Mouse (Mus musculus) CH12.LX (cell line): ENCODE measurements around the gene Fmnl1.
A peak's percentile ranks its signal among the peaks of the same experiment; 100 is the strongest.

Experiments used
- CTCF ChIP-seq, 2 experiments: IDR thresholded peaks in 1 of 2; conservative IDR thresholded peaks in 1 of 2; 2 replicates each; pipeline ENCODE4 v1.5.1; 2011 to 2012; ENCODE audit warnings: low read depth in 2 of 2, low read length in 2 of 2, improper control_type of control experiment in 1 of 2, inconsistent platforms in 1 of 2, mild to moderate bottlenecking in 1 of 2, moderate library complexity in 1 of 2
- GABPA ChIP-seq: IDR thresholded peaks from 2 replicates; pipeline ENCODE4 v1.6.1; 2012; ENCODE audit warnings: low read depth, low read length, improper control_type of control experiment, inconsistent platforms; ENCODE audit not compliant: insufficient replicate concordance
- KAT2A ChIP-seq: IDR thresholded peaks from 2 replicates; pipeline ENCODE4 v1.6.1; 2012; ENCODE audit warnings: low read length, improper control_type of control experiment, inconsistent platforms; ENCODE audit not compliant: insufficient replicate concordance
- POLR2A ChIP-seq: IDR thresholded peaks from 2 replicates; pipeline ENCODE4 v1.6.1; 2011; ENCODE audit warnings: low read depth, mild to moderate bottlenecking, improper control_type of control experiment, low read length
- SMC3 ChIP-seq: IDR thresholded peaks from 2 replicates; pipeline ENCODE4 v1.6.1; 2011; ENCODE audit warnings: low read depth, low read length, improper control_type of control experiment

DNA sequence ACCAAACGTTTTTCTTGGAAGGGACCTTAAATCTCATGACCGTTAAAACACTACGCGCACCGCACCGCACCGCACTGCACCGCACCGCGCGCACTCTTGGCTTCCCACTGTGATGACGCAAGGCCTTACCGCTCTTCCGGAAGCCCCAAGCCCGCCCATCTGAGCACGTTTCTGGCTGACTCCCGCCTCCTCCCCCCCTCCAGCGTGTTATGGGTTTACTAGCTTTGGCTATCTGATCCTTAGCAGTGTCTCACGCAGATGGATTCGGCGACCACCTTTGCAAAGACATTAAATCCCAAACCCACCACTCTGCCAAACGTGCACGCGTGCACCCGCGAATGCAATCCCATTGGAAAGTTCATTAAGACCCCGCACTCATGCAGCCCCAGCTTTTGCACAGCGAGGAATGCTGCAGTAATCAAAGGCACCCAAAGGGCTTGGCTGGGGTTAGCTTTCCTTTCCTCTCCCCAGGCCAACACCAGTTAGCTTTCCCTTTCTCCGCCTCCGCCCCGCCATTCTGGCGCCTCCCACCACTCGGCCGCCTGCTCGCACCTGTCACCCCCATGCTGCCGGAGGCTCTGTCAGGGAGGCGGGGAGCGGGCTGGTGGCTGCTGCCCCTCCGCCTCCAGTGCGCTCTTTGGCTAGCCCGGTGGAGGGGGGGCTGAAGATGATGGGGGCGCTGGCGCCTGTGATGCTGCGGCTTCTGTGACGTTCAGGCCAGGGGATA lies 47.0 kb downstream of the Fmnl1 start, which contains the start of gene Spata32:
- peak; percentile 65 for TF ChIP-seq POLR2A
- no peak for TF ChIP-seq KAT2A
- no peak for TF ChIP-seq CTCF (conservative IDR thresholded peaks at IDR 0.05 in 1 of 2, IDR thresholded peaks at IDR 0.05 in 1 of 2; ENCODE audit: low read depth in 2 of 2, low read length in 2 of 2)
- no peak; the same call in 1 of the 2 replicates for TF ChIP-seq GABPA
- peak; percentile 6 for TF ChIP-seq SMC3
